Mouse (Mus musculus) thymus, postnatal 36 days (tissue): ENCODE data around the gene Wnt9b.

Source experiments
- DNase-seq, 2 experiments: peaks; one replicate each; pipeline ENCODE4 v3.0.0; 2022; ENCODE audit warnings: mixed read lengths in 2 of 2

Gene Wnt9b

DNA sequence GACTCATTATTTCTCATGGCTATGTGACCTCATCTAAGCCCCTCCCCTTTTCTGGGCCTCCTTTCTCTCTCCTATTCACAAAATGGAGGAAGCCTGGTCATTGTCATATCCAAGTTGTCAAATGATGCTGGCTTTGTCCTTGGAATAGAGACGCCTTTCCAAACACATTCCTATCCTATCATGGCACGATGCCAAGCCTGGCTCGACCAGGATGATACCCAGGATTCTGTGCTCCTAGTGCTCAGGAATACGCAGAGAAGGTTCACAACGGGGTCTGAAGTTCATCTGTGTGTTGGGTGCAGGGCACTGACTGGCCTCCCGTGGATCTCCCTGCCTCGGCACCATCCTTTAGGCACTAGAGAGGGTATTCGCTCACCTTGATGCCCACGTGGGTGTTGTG lies 18.0 kb downstream of the Wnt9b start:
- DNase-seq, result no peak

DNA sequence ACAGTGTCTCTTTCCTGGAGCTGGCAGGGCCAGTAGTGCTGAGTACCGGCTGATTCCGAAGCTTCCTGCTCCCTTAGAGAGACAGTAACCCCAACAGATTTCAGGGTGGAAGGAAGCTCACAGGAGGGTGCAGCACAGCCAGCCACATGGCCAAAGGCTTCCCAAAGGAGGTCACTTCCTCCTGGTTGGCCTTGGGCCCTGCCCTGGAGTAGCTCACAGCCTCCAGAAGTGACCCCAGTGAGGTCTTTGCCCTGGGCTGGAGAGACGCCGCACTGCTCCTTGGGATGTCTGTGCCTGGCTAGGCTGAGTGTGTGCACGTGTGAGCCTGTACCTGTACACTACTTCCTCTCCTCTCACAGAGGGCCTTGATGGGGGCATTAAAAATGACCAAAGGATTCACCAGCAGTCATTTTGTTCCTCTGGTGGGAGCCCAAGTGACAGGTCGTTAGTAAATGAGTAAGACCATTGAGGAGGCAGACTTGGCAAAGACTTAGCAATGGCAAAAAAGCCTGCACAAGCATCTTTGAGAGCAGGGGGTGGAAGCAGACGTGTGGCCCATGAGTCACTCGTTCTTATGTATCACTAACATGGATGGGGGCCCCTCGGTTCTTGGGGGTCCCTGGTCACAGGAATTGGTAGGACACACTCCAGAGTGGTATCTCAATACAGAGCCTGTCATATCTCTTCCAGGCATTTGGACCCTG lies 20.2 kb downstream of the Wnt9b start:
- no peak for DNase-seq

DNA sequence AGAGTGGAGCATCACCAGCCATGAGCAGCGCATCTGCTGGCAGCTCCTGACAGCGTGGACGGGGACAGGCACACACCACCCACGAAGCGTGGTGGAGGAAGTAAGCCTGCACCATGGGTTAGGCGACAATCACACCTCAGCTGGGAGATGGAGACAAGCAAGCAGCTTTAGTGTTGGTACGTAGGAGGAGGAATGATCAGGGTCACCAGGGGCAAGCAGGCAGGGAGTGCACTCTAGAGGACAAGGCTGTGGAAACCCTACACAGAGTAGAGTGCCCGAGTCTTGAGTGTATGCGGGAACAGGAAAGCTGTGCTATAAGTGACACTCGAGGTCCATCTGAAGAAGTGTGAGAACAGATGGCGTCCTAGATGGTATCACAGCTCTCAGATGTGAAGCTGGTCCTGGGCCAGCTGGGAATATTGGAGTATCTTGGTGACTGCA lies 25.3 kb downstream of the Wnt9b start:
- DNase-seq, result no peak

GRCm38 (mm10) chr11:103722040-103722481 lies 27.6 kb downstream of the Wnt9b start:
- DNase-seq, result no peak

- DNase-seq, result peak in 1 of 2 experiments; percentile 10
Measured at GRCm38 (mm10) chr11:103721468-103722039, 28.1 kb downstream of the Wnt9b start.

- no peak for DNase-seq
Measured at GRCm38 (mm10) chr11:103719436-103719835, 30.2 kb downstream of the Wnt9b start.

DNA sequence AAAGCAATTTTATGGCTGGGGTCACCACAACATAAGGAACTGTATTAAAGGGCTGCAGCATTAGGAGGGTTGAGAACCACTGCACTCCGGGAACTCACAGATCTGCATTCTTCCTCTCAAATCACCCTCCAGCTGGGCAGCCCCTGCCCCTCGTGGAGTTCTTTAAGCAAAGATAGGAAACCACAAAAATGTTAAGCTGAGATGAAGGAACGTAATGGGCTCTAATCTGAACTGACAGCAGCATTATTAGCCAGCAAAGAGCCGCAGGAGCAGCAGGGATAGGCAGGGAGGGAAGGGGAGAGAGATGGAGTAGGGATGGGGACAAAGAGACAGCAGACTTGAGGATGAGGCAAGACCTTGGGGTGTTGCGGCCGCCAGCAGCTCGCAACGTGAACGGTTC lies 32.6 kb downstream of the Wnt9b start:
- no peak for DNase-seq

DNA sequence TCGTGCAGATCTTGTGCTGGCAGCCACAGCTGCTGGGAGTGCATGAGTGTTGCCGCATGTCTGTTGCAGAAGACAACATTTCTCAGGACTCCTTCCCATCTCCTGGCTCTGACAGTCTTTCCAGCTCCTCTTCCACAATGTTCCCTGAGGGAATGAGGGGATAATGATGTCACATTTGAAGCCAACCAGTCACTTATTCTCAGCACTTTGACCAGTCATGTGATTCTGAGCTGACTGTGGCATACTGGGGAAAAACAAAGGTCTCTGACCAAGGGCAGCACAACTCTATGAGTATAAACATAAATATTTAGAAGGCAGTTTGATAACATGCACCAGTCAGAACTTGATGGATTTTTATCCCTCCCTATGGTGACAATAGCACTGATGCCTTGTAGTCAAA lies 35.5 kb downstream of the Wnt9b start:
- DNase-seq, result no peak

GRCm38 (mm10) chr11:103711851-103712587 lies 37.6 kb downstream of the Wnt9b start:
- no peak for DNase-seq

GRCm38 (mm10) chr11:103709982-103710381 lies 39.6 kb downstream of the Wnt9b start:
- no peak for DNase-seq

DNA sequence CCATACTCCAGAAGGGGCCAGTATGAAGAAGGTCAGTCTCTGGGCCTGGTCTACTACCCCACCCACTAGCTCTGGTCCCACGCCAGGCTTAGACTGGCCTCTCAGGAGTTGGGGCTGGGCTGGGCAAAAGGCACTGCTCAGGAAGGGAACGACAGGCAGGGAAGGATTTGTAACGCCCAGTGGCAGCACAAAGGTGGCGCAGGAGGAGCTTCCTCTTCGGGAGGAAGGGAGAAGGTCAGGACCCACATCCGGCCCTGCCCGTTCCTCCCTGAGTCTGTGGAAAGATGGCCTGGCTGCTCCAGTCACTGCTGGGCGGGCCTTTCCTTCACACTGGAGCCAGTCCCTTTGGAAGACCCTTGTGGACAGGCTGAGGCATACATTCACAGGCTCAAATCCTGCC lies 42.6 kb downstream of the Wnt9b start:
- no peak for DNase-seq

DNA sequence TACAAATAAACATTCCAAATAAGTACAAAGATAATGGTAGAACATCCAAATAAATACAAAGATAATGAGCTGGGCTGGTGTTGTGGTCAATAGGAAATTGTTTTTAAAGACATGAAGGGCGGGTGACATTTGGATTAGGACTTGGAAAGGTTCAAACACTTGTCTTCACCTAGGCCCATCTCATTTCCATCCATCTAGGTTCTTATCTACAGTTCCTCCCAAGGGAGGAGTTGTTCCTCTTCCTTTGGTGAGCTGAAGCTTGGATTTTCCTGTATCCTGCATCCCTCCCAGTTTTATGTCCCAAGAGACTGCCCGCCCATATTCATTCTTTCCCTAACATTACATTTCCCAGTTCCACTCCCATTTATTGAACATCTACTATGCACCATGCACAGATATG lies 51.4 kb downstream of the Wnt9b start:
- no peak for DNase-seq

DNA sequence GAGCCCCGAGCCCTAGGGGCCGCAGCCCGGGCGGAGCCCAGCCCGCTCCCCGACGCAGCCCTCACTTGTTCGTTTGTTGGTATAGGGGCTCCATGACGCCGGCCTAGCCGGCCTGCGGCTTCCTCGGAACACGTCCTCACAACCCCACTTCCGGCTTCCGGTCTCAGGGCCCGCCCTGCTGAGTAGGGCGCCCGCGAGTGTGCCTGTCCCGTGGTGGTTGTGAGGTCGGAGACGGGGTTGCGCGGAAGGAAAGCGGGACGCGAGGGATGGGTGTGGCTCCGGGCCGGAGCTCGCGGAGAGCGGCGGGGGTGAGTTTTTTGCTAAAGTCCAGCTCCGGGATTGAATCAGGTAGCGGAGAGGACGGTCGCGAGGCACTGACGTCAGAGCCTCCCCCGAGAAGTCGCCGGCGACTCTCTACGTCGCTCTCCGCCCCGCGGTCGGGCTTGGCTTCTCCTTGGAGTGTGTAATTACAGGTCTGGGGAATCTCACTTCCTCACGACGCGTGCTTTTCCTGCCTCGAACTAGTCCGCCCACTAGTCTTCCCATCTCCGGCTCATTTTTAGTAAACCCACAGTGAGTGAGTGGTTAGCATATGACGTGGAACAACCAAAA lies 52.0 kb downstream of the Wnt9b start, which contains the start of gene Gosr2:
Gene Gosr2, minus strand, starts transcription at position 334 of the 612 bp plus-strand sequence.
- peak; percentile 91 to 92 for DNase-seq

DNA sequence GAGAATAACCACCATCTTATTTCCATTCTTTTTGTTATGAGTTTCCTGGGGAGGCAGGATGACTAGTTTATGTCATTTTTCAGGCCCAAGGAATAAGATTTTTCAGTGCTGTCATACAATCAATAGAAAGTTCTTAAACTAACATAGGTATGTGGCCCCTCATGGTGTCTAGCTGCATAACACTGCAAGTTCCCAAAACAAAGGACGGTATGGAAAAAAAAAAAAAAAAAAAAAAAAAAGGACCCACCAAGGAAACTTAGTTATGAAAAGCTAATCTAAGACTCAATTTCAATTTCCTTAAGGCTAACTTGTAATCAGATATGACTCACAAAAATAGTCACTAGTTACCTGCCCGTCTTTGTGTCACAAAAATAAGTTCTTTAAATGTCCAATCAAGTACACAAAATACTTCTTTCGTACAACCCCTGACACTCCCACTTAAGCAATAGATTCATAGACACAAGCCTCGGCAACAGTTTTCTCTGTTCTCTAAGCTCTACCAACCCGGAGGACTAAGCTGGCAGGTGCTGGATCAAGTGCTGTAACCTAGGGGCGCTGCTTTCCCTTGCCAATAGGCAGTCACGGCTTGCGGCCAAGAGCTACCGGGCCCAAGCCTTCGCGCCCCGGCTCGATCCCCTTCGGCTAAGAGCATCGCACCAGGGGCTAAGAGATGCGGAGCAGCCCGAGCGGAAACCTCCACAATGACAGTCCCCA lies 52.6 kb downstream of the Wnt9b start:
- DNase-seq, result no peak

DNA sequence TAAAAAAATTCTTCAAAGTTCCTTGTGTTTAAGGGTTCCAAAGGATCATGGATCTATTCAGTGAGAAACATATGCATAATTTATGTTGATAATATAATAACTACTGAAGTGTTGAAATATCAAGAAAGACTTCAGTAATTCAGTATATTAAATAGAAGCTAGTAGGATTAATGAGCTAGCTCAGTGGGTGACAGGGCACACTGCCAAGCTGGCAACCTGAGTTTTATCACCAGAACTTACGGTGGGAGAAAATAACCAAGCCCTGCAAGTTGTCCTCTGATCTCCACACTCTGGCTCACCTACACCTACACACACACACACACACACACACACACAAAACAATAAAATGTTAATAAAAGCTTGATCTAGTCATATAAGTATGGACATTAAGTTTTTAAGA lies 56.4 kb downstream of the Wnt9b start:
- DNase-seq, result no peak

- no peak for DNase-seq
Measured at GRCm38 (mm10) chr11:103691036-103691435, 58.6 kb downstream of the Wnt9b start.

DNA sequence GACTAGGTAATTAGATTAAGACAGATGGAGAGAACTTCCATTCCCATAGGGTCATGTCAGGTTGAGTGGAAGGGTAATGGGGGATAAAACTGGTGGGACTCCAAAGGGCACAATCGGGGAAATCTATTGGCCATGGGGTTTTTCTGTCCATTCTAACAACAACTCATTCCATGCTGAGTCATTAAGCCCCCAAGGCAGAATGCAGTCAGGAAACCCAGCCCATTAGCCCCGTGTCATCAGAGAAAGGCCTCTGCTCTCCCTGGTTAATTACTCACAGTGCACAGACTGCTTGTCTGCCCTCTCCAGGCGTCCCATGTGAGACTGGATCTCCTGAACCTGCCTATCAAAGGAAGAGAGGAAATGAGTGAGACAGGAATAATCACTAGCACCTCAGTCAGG lies 60.6 kb downstream of the Wnt9b start:
- no peak for DNase-seq

DNA sequence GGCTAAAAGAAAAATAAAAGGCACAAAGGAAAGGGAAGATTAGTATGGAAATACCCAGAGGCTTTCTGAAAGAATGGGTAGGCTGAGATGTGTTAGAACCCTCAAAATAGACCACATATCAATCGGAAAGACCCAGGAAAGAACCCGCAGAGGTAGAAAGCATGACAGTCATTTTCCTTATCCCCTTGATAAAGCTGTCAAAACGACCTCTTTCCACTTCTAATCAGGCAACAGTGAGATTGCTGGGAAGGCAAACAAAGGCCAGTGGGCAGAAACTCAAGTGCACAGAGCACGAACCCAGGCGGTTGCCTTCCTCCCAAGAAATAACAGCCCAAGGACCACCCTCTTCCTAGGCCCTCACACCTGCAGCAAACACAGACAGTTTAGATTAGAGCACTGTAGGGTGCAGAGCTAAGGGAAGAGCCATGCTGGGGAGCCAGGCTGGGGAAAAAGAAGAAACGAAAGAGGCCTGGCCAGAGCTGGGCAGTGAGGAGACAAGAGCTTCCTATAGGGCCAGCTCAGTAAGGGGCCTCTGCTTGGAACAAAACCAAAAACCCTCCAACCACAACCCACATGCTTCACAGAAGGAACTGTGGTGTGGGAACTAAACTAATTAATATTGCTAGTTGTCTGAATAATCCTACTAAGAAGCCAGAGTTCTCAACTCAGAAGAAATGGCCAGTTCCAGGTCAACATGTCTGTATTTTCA lies 61.2 kb downstream of the Wnt9b start:
- no peak for DNase-seq

DNA sequence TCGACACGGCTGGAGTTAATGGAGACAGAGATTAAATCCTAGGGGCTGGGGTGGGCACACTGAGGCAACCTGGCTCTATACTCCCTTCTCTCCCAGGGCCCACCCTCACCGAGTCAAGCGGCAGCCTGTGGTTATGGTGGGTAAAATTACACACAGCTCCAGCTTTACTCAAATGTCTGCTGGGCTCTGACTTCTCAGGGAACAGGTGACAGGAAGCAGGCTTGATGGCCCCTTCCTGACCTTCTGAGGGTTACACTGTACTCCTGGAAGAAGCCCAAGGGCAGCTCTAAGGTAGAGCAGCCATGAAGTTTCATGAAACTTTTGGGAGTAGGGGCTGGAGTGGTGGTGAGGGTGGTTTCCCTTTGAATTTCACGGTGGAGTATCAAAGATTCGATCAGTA lies 62.9 kb downstream of the Wnt9b start:
- DNase-seq, result no peak

GRCm38 (mm10) chr11:103685261-103685736 lies 64.3 kb downstream of the Wnt9b start:
- DNase-seq, result no peak

DNA sequence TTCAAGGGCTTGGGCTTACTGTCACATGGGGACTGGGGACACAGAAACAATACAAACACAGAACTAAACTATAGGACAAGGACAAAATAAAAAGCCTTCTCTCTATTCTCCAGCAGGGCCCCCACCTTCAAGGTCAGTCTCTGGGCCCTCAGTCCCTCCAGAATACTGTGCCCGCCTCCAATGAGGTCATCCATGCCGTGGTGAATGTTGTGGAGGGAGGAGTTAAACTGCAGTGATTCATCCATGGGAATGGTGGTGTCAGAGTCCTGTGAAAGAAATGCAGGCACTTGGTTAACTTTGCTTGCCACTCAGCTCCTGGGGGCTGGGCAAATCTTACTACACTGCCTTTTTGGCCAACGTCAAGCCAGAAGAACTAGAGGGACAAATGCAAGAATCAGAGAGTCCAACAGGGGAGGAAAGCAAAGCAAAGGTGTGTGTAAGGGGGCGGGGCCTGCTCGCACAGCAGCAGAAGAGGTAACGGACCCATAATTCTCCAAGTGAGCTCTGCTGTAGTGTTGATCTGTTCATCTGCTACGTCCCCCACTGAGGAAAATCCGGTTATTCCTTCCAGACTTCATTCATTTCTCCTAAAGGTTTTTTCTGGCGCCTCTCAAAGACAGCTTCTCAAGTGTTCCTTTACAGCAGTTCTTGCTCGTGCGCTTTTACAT lies 65.8 kb downstream of the Wnt9b start:
- no peak for DNase-seq
